Mouse (Mus musculus) testis, postnatal 10 days (tissue): Measurements from ENCODE around the gene Mapk14.
"Not testable (repeated sequence)": the region's sequence is repeated elsewhere in the genome, so short reads cannot be mapped to it uniquely, and the experiment has no call there.

Experiments
- DNase-seq: peaks from one replicate; pipeline ENCODE4 v3.0.0; 2021; ENCODE audit warnings: low spot score

Gene Mapk14

DNA sequence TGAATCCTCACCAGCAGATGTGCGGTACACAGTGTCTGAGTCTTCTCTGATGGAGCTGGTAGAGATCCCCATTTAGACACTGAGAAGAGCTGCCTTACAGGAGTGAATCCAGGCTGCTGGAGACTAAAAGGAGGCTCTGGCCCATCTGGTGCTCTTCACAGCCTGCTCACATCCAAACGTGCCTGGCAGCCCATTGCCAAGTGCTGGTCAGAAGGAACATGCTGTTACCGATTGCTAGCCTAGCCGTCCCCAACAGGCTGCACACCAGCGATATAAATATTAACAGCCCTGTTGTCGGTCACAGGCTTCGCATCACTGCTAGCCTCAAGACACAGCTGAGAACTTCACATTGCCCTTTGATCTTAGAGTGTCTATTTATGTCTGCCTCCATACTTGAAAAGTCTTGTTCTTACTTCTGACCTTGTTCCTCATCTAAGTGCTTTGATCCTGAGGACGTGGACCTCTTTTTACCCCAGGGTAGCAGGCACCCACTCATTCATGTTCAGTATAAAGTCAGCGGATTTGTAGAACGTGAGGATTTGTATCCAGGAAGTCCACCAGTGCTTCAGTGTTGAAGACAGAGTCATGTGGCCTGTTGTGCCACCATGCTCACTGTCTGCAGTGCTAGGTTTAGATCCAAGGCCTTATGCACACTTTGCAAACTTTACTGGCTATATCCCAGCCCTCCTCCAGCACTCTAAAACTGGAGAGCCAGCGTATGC lies 52.2 kb downstream of the Mapk14 start:
- no peak for DNase-seq

DNA sequence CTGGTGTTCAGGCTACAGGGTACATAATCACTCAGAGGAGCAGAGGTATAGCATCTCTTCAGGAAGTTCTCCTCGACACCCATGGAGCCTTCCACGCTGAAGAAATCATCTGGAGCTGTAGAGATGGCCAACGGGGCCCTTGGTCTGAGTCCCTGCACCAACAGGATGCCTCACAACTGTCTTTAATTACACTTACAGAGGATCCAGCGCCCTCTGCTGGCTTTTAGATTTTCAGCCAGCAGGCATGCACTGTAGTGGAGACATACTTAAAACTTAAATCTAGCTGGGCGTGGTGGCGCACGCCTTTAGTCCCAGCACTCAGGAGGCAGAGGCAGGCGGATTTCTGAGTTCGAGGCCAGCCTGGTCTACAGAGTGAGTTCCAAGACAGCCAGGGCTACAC lies 52.8 kb downstream of the Mapk14 start:
- DNase-seq = no peak

DNA sequence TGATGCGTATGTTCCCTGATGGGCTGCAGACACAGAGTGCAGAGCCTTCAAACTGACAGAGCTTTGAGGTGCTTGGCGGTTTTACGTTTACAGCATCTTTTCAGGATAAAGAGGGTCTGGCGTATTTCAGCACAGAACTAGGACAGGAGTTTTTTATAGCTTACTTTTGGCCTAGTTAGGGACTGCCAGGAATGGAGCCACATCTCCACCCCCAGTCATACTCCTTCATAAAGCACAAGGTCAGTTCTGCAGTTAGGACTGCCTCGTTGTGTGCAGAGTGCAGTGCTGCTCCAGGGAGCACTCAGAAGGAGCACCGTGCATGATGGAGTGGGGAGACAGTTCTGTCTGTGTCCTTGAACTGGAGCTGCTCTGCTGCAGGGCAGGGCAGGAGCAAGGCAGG lies 54.6 kb downstream of the Mapk14 start:
- no peak for DNase-seq

DNA sequence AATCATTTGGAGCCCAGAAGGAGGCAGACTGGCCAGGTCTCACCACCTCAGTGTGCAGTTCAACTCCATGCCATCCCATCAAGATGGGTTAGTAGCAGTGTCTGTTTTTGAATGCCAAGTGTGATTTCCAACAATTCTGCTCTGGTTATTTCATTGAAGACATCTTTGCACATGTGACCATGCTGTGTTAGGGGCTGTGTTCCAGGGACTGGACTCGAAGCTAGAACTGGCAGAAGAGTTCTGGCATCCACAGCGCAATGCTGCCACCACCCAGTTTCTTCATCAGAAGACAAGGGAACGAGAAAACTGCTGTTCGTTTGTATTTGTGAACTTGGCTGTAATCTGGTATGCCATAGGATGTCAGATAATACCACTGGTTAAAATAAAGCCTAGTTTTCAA lies 56.9 kb downstream of the Mapk14 start:
- no peak for DNase-seq

DNA sequence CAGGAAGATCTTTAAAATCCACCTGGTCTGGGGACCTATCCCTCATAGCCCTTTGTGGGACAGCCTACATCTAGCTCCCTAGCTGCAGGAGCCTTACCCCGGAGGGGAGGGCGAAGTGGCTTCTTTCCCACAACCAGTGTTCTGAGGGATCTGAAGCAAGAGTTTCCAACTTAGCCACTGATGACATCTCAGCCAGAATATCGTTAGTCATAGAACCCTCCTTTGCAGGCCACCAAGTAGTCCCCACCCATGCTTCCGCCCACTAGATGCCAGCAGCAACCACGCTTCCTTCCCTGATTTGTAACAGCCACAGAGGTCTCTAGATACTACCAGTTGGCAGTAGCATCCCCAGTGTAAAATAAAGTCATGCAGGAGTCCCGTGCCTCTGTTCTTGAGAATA lies 59.5 kb downstream of the Mapk14 start:
- no peak for DNase-seq

DNA sequence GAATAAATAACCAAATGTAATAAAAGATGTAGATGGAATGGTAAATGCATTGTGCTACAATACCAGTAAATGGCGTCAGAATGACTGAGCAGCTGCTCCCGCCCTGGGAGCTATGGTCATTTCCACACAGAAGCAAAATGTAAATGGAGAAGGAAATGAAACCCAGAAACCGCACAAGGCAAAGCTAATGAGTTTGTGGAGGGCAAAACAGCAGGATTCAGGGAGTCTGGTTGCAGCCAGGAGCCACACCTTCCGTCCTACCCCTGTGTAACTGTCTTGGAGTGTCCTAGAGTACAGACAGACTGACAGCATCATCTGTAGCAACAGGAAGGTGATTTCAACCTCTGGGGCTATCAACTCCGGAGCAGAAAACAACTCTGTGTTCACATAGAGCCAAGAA lies 65.3 kb downstream of the Mapk14 start:
- DNase-seq = no peak

DNA sequence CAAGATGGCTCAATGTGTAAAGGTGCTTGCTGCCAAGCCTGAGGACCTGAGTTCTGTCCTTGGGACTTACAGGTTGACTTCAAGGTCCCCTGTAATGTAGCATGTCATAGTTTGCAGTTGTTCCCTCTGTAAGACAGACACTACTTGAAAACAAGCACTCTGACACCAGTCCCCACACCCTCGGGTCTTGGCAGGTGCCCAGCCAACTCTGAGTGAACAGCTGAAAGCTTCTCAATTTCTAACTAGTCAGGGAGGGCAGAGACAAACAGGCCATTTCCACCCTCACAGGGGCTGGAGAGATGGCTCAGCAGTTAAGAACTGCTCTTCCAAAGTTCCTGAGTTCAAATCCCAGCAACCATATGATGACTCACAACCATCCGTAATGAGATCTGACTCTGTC lies 66.3 kb downstream of the Mapk14 start:
- no peak for DNase-seq

DNA sequence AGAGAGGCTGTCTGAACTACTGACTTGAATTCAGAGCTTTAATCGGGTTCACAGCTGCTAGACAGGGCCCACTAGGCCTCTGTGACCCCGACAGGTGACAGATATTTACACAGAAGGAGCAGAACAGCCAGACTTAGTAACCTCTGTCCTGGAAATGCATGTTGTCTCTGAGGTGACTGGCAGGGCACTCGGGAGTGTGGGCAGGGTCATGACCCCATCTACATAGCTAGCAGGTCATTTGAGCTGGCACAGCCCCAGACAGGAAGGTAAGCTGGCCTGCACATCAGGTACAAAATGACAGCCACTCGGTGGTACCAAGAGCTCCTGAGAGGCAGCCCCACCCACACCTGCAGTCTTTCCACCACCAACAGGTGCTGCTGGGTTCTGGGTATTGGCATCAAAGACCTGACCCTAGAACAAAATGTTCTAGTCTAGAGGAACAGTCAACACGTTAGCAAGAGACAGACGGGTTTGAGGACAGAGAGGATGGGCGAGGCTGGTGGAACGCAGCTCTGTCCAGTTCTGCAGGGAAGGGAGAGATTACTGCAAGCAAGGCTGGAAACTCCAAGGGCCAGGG lies 69.7 kb downstream of the Mapk14 start:
- DNase-seq = no peak

DNA sequence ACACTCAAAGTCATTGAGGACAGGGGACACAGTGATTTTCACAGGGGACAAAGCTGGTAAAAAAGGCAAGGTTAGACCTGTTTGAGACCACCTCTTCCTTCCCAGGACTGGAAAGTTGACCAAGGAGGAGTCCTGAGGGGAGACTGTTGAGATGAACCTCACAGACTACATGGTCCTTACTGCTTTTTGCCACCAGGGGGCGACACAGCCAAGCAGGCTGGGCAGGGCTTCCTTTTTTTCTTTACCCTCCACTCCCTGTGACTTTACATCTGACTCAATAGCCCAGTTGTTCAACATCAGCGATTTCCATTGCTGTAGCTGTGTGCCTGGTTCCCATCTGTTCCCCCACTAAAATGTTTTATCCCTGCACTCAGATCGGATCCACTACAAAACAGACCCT lies 70.7 kb downstream of the Mapk14 start:
- DNase-seq = peak; percentile 89

DNA sequence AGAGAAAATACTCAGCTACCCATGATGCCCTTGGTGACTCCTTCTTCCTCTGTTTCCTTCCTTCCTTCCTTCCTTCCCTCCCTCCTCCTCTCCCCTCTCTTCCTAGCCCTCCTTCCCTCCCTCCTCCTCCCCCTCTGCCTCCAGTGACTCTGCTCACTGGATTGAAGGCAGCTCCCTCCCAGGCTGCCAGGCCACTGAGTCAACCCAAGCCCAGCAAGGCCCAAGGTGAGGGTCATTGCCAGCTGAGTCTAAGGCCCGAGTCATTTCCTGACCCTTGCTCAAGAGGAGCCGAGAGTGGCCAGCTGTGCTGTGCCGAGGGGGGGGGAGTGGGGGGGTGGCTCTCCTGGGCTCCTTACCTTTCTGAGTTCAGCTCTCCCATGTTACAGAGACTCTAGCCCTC lies 75.1 kb downstream of the Mapk14 start:
- no peak for DNase-seq

DNA sequence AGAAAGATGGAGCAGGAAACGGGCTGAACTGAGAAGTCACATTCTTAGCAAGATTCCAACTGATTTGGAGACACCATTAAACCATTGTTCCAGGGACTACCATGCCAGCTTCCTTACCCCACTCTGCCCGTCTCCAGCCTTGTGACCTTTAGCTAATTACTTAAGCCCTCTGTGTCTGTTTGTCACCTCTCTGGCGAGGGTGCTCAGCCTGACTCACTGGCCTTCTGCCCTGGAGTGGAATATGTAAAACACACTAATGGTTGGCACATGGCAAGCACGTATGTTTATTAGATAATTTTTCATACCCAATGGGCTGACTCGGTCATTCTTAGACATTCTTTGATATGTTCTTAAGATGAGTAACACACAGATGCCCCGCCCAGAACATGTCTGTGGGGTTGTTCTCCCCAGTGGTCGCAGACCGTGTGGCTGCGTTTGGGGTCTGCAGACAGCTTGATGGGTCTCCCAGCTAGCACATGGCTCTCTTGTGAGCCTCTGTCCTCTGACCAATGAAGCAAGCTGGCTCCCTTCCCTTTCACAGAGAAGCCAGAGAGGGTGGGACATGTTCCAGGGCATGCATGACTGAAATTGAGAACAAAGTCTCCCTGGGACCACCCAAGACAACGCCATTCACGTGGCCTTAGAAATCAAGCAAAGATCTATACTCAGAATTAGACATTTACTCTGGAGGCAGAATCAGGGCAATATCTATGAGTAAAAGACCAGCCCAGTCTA lies 75.8 kb downstream of the Mapk14 start:
- DNase-seq = no peak

DNA sequence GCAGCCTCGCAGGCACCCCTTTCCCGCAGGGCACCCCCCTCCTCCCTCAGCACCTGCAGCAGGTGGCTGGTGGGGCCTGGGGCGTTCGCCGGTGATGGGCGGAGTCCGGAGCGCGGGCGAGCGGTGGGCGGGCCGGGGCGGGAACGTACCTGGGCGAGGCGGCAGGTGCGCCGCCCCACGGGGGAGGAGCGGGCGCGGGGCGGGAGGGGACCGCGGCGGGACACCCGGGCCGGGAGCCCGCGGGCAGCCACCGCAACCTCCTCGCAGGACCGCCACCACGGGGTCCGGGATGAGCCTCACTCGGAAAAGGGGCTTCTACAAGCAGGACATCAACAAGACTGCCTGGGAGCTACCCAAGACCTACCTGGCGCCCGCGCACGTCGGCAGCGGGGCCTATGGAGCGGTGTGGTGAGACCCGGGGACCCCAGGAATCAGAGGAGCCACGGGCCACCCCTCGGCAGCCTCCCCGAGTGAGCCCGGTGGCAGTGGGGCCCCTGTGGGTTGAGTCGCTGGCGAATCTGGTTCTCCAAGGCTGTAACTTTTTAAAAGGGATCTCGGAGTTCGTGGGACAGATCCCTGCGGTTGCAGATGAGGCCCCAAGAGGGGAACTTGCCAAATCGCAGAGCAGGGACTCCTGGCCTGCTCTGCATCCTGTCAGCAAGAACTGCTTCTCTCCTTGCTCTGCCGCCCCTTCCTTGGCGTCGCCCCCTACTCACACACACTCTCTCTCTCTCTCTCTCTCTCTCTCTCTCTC lies 78.2 kb downstream of the Mapk14 start, which contains the start of gene Mapk13:
Gene Mapk13 (plus strand): TSS at position 177 of the 754 bp plus-strand sequence.
- no peak for DNase-seq

DNA sequence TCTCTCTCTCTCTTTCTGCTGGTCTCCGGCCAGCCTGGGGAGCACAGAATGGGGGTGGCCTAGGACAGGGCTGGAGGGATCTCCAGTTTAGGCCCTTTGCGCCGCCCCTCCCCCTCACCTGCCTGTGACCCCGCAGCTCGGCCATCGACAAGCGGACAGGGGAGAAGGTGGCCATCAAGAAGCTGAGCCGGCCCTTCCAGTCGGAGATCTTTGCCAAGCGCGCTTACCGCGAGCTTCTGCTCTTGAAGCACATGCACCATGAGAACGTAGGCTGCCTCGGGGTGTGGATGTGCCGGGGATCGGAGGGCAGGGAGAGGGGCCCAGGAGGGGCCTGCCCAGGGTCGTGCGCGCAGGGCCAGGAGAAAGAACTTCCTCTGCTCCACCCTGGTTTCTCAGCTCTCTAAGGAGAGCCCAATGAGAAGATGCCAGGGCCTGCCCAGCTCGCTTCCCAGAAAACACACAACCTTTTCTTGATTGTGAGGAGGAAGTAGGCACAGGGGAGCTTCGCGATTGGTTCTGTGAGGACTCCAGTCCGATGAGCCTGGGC lies 78.8 kb downstream of the Mapk14 start:
- DNase-seq = peak; percentile 66

DNA sequence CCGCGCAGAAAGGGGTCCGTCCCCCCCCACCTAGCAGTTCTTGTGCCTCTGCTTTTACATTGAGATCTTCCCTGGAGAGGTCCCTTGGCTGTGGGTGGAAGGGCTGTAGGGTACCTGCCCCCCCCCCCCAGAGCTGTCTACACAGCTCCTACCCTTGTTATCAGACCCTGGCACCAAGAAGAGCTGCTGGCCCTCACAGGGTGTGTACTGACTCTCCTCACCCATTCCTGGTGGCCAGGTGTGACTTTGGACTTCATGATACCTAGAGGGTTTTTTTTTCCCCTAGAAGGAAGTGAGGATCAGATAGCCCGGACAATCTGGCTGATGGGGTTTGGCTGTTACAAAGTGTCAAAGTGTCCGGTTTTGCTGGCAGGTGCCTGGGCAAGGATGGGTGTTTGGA lies 80.2 kb downstream of the Mapk14 start:
- DNase-seq = no peak

DNA sequence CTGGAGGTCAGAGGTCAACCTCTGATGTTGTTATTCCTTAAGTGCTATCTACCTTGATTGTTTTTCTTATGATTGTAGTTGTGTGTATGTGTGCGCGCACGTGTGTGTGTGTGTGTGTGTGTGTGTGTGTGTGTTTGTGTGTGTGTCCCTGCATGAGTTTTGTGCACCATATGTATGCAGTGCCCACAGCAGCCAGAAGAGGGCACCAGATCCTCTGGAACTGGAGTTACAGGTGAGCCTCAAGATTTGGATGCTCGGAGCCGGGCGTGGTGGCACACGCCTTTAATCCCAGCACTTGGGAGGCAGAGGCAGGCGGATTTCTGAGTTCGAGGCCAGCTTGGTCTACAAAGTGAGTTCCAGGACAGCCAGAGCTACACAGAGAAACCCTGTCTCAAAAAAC lies 83.2 kb downstream of the Mapk14 start:
- DNase-seq = not testable (repeated sequence)

DNA sequence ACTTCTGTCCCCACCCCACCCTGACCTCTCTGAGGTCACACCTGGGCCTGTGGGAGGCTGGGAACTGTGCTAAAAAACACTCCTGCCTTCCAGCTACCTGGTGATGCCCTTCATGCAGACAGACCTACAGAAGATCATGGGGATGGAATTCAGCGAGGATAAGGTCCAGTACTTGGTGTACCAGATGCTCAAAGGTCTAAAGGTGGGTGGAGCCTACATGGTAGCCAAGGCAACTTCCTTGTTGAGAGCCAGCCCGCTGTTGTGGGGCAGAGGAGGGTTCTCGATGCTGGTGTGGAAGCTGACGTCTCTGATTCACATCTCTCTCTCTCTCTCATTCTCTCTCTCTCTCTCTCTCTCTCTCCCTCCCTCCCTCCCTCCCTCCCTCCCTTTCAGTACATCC lies 84.0 kb downstream of the Mapk14 start:
- no peak for DNase-seq

DNA sequence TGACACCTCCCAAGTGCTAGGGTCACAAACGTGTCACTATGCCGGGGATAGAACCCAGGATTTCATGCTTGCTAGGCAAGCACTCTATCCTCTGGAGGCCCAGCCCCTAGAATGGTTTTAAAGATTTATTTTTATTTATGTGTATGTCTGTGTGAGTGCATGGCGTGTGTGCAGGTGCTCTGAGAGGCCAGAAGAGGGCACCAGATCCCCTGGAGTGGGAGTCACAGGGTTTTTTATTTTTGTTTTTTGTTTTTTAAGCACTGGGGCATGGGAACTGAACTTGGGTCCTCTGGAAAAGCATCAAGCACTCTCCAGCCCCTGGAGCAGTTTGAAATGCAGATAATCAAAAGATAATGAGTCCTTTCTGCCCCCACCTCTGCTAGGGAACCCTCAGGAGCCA lies 85.7 kb downstream of the Mapk14 start:
- no peak for DNase-seq

DNA sequence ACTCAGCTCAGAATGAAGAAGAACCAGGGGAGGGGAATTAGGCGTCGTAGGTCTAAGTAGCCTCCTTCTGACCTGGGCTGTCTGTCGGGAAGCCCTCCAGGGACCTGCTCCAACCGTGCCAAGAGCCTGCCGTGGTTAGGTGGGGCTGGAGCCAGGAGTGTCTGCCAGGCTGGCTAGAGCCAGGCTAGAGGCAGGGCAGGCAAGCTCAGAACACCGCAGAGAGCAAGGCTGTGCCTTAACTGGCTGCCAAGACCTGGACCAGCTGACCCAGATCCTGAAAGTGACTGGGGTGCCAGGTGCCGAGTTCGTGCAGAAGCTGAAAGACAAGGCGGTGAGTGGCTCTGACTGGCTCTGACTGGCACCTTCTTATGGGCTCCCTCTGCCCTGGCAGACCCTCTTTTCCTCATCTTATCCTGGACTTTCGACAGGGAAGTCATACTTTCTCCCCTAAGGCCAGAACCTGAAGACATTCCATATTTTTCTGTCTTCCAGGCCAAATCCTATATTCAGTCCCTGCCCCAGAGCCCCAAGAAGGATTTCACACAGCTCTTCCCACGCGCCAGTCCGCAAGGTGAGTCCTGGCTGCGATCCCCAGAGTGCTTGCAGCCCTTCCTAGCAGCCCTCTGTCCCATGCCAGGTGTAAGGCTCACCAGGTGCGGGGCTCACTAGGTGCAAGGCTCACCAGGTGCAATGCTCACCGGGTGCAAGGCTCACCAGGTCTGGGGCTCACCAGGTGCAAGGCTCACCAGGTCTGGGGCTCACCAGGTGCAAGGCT lies 86.3 kb downstream of the Mapk14 start:
- no peak for DNase-seq

DNA sequence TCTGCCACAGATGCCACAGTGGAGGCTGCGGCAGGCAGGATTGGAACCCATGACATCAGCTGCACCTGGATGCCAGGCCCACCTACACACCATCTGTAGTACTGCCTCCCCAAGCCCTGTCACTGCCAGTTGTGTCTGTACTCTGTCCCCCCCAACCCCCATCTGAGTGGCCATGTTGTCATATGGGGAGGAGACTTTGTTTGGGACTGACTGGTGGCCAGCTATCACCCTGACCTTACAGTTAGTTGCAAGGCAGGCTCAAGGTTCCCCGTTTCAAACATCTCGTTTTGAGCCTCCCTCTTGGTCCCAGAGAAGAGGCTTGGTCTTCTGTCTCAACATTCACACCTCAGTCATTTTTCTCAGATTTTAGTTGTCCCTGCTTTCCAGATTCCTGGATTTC lies 88.6 kb downstream of the Mapk14 start:
- no peak for DNase-seq

DNA sequence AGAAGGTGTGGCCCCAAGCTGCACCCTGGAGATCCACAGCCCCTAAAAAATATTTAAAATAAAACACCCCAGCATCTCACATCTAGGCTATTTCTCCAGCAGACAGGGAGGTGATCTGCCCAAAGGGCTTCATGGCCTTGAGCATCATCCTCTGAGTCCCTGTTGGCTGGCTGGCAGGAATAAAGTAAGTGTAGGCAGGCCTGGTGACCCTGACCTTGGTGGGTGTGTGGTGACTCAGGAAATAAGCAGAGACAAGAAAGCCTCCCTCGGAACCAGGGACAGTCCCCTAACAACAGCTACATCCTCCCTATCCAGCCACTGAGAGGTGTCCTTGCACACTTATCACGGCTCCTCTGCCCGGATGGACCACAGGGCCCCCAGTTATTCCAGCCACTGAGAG lies 89.7 kb downstream of the Mapk14 start:
- no peak for DNase-seq

DNA sequence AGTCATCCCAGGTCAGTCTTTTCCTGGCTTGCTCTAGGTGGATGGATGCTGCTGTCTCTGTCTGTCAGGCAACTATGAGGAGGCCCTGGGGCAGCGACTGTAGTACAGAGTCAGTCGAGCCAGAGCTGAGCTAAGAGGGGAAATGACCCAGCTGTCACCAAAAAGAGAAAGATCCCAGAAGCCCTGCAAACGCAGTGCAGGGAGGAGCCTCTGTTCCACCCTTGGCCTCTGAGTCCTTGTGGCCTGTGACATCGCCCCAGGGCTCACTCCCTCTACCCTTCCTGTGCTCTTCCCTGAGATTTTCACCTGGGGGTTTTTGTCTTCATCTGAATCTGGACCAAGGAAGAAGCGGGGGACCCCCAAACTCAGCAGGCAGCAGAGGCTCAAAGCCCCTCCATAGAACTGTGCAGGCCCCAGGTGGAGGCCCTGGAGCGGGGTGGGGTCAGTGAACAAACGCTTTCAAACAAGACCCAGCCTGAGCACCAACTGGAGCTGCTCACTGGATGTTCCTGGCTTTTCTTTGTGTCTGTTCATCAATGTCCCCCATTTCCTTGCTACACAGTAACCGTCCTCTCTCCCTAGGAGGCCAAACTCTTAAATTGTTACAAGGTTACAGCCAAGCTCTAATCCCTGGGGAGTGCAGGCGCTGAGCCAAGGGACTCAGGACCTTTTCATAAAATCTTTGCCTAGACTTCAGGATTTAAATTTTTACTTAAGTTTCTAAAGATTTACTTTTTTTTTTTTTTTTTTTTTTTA lies 90.3 kb downstream of the Mapk14 start:
- peak; percentile 79 for DNase-seq
